Mouse (Mus musculus) limb, embryonic 12.5 days (tissue): ENCODE data around the gene Olfr52. TPM values are rescaled to one million over a fixed set of nuclear protein-coding genes. Genes with fewer than 3 reads are reported as not detected.
"Not testable (repeated sequence)": the region's sequence is repeated elsewhere in the genome, so short reads cannot be mapped to it uniquely, and the experiment has no call there.

Source experiments
- ATAC-seq: fragments of 200-750 bp; cut with Nextera tagmentation; 2 replicates; pipeline ENCODE4 v1.8.0; 2017; ENCODE audit warnings: low read depth, moderate TSS enrichment; ENCODE audit not compliant: insufficient number of reproducible peaks, insufficient read depth, low FRiP score, low TSS enrichment
- H3K27ac ChIP-seq: fragments of 300-500 bp; sonication (generic); 2 replicates; pipeline ENCODE4 v1.5.1; 2016; ENCODE audit warnings: mild to moderate bottlenecking, moderate library complexity
- H3K27me3 ChIP-seq: fragments of 300-500 bp; sonication (generic); 2 replicates; pipeline ENCODE4 v1.6.1; 2016; ENCODE audit warnings: mild to moderate bottlenecking, moderate library complexity
- H3K36me3 ChIP-seq: fragments of 300-500 bp; sonication (generic); 2 replicates; pipeline ENCODE4 v1.6.1; 2016; ENCODE audit warnings: mild to moderate bottlenecking, moderate library complexity
- H3K4me1 ChIP-seq: fragments of 300-500 bp; sonication (generic); replicated peaks from 2 replicates; pipeline ENCODE4 v1.6.1; 2016
- H3K4me2 ChIP-seq: fragments of 300-500 bp; sonication (generic); 2 replicates; pipeline ENCODE4 v1.6.1; 2016; ENCODE audit warnings: mild to moderate bottlenecking, moderate library complexity
- H3K4me3 ChIP-seq: fragments of 300-500 bp; sonication (generic); replicated peaks from 2 replicates; pipeline ENCODE4 v1.5.1; 2016; ENCODE audit warnings: mild to moderate bottlenecking
- H3K9ac ChIP-seq: fragments of 300-500 bp; sonication (generic); replicated peaks from 2 replicates; pipeline ENCODE4 v1.6.1; 2016; ENCODE audit warnings: mild to moderate bottlenecking, moderate library complexity
- H3K9me3 ChIP-seq: fragments of 300-500 bp; sonication (generic); 2 replicates; pipeline ENCODE4 v1.6.1; 2016; ENCODE audit warnings: mild to moderate bottlenecking, moderate library complexity
- WGBS: fragments of 180-500 bp; shearing (Covaris S2); methylation state at CpG from one replicate; pipeline ENCODE4 v1.1.7; 2016; 5-methylcytosine and 5-hydroxymethylcytosine counted together
- polyA plus RNA-seq: library from polyadenylated mRNA; unstranded; fragments of >200 nt; fragmentation: Nextera tagmentation; extraction: Ambion mirVana; gene quantifications from 2 replicates; pipeline ENCODE4 v1.2.1, GENCODE M21; 2016

The Olfr52 gene
- not detected in 2 replicates for polyA plus RNA-seq

DNA sequence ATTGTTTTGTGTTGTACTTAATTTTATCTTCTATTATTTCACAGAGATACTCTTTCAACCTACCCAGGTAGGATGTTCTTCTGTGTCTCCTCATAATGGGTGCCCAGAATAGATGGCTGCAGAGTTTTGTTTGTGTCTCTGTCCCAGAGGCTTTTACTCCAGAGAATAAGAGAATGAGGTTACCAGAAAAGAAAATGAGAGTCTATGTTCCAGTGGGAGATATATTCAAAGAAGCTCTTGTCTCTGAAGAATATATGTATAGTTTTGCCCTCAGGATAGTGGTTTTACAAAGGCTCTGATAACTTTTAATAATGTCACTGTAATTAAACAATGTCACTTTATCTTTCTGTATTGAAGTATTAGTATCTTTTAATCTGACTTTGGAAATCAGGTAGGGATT, at the start of gene Olfr52:
Gene Olfr52, minus strand, starts transcription at position 101 of the 400 bp plus-strand sequence.
- no peak for ATAC-seq
- H3K9me3 ChIP-seq: no peaks in the 10 kb centered on the region

DNA sequence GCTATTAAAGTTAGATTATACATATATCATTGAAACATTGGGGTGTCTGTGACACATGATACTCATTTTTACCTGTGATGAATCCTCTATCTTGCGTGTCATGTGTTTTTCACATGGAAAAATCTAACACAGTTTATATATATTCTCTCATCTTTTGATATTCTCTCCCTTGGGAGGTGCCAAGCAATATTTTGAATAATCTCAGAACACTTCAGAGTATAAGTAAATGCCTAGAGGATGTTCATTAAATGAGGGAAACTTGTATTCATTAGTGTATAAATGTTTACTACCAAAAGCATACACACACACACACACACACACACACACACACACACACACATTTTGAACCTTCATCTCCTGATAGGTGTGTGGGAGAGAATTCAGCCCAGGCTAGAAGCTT, 45.8 kb upstream of the Olfr52 start, which contains the start of gene Olfr1047:
Gene Olfr1047, minus strand, starts transcription at position 101 of the 400 bp plus-strand sequence.
- H3K9me3 ChIP-seq: no peaks in the 10 kb centered on the region
- no peak within 1 kb of the TSS for H3K27ac ChIP-seq
- H3K36me3 ChIP-seq: no peaks in the 10 kb centered on the region
- ATAC-seq: no peak
- H3K9ac ChIP-seq: no peak within 1 kb of the TSS
- 94% methylated on average over 1 of the region's 1 CpGs for WGBS
- no peaks in the 10 kb centered on the region for H3K27me3 ChIP-seq
- no peaks in the 10 kb centered on the region for H3K4me1 ChIP-seq
- no peak within 1 kb of the TSS for H3K4me2 ChIP-seq
- H3K4me3 ChIP-seq: no peak within 1 kb of the TSS

More for the DNA sequence above, at the start of gene Olfr52:
- Histone ChIP-seq H3K27me3 (no peaks in the 10 kb centered on the region), H3K36me3 (no peaks in the 10 kb centered on the region), H3K4me3 (no peak within 1 kb of the TSS), H3K4me2 (no peak within 1 kb of the TSS), H3K4me1 (no peaks in the 10 kb centered on the region), H3K27ac (no peak within 1 kb of the TSS), H3K9ac (no peak within 1 kb of the TSS)

DNA sequence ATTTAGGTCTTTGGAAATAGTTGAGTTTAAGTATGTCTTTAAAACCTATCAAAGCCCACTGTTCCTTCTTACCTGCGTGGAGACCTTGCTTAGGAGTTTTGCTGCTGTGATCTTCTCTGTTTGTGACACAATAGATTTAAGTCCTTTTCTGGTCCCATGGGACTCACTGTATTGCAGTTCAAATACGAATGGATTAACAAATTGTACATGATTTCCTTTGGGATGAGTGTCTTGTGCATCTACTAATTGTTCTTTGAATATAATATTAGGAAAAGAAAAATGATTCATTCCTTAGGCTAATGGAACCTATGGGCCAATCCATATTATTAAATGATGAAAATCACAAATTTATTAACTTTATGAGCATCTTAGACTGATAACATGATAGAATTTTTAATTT, 33.7 kb upstream of the Olfr52 start, which contains the start of gene Olfr1046:
Gene Olfr1046, minus strand, starts transcription at position 101 of the 400 bp plus-strand sequence.
- WGBS: 80% methylated on average over 2 of the region's 2 CpGs
- Histone ChIP-seq H3K4me2 (no peak within 1 kb of the TSS), H3K27ac (no peak within 1 kb of the TSS), H3K4me3 (no peak within 1 kb of the TSS), H3K4me1 (no peaks in the 10 kb centered on the region), H3K36me3 (no peaks in the 10 kb centered on the region), H3K27me3 (no peaks in the 10 kb centered on the region), H3K9me3 (no peaks in the 10 kb centered on the region), H3K9ac (no peak within 1 kb of the TSS)
- no peak for ATAC-seq

DNA sequence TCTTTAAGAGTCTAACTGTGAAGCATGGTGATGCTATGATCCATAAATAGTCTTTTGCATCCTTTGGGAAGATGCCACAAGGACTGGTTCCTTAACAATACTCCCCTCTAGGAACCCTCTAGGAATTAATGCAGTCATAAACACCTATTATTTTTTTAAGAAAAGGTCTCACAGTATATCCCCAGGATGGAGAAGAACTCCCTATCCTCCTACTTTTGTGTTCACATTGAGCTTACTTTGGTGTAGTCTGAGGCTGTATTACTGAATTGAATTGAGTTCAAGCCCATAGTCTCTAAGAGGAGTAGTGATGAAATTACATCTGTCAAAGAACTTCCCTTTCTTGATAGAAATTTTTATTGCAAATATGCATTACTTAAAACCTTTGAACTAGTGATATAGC, 17.4 kb upstream of the Olfr52 start, which contains the start of gene Olfr1045:
Gene Olfr1045, minus strand, starts transcription at position 101 of the 400 bp plus-strand sequence.
- Histone ChIP-seq H3K4me1 (no peaks in the 10 kb centered on the region), H3K4me2 (no peak within 1 kb of the TSS), H3K9ac (no peak within 1 kb of the TSS), H3K9me3 (no peaks in the 10 kb centered on the region), H3K4me3 (no peak within 1 kb of the TSS), H3K27ac (no peak within 1 kb of the TSS), H3K27me3 (no peaks in the 10 kb centered on the region), H3K36me3 (no peaks in the 10 kb centered on the region)
- no peak for ATAC-seq

DNA sequence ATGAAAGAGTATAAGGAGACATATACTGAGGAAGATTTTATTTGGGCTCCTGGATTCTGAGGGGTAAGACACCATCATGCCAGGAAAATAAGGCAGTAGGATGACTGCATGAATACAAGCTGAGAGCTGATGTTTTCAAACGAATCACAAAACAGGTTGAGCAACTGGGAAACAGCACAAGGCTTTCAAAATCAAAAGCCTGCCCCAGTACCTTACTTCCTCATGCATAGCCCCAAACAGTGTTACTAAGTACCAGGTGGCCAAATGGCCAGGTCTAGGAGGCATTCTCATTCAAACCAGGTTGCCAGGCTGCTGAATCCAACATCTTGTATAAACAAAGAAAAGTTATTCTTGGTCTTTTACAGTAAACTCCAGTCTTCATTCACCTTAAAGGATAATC, 10.4 kb upstream of the Olfr52 start:
- H3K9me3 ChIP-seq: no peaks in the 10 kb centered on the region
- H3K4me2 ChIP-seq: no peak overlapping the region
- no peaks in the 10 kb centered on the region for H3K4me1 ChIP-seq
- ATAC-seq: no peak
- no peak overlapping the region for H3K27ac ChIP-seq
- H3K36me3 ChIP-seq: no peaks in the 10 kb centered on the region
- no peak overlapping the region for H3K4me3 ChIP-seq
- H3K27me3 ChIP-seq: no peaks in the 10 kb centered on the region
- WGBS: 55% methylated on average over 1 of the region's 1 CpGs
- no peak overlapping the region for H3K9ac ChIP-seq

DNA sequence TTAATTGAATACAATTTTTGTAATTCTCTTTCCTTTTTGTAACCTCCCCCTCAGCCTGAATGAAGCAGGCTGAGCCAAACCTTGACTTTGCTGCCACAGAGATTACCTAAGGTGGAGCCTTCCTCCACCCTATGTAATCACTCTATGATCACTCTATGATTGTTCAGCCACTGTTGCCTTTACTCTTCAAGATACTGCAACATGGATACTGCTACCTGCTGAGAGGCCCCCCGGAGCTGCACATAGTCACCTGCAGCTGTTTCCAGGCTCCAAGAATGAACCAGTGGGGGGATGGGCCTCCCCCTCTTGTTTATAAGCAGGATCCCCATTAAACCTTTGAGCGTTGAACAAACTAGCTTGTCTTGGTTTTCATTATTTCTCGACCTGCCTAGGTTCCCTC, 5.5 kb downstream of the Olfr52 start:
- no peak overlapping the region for H3K4me3 ChIP-seq
- no peak overlapping the region for H3K4me2 ChIP-seq
- H3K27ac ChIP-seq: no peak overlapping the region
- no peak overlapping the region for H3K9ac ChIP-seq
- no peaks in the 10 kb centered on the region for H3K4me1 ChIP-seq
- H3K9me3 ChIP-seq: no peaks in the 10 kb centered on the region
- WGBS: 67% methylated on average over 3 of the region's 3 CpGs
- no peak for ATAC-seq
- H3K27me3 ChIP-seq: no peaks in the 10 kb centered on the region
- no peaks in the 10 kb centered on the region for H3K36me3 ChIP-seq

DNA sequence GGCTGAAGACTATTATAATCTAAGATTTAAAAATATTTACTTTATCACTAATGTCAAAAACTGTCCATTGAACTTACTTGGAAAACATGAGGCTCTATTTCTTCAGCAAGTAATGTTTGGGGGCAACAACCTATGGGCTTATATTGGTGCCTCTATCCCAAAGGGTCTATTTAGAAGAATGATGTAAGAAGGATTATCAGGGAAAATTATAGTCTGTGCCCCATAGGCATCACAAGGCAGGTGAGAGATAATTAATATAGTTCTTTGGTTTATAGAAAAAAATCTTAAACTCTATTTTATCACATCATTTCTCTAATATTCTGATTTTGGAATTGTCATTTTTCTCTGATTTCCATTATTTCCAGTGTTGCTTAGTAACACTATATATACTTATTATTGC, 7.8 kb downstream of the Olfr52 start, which contains the start of gene Olfr1044:
Gene Olfr1044, minus strand, starts transcription at position 101 of the 400 bp plus-strand sequence.
- Histone ChIP-seq H3K27ac (no peak within 1 kb of the TSS), H3K9me3 (no peaks in the 10 kb centered on the region), H3K27me3 (no peaks in the 10 kb centered on the region), H3K4me3 (no peak within 1 kb of the TSS), H3K36me3 (no peaks in the 10 kb centered on the region), H3K4me1 (no peaks in the 10 kb centered on the region), H3K4me2 (no peak within 1 kb of the TSS), H3K9ac (no peak within 1 kb of the TSS)
- no peak for ATAC-seq

DNA sequence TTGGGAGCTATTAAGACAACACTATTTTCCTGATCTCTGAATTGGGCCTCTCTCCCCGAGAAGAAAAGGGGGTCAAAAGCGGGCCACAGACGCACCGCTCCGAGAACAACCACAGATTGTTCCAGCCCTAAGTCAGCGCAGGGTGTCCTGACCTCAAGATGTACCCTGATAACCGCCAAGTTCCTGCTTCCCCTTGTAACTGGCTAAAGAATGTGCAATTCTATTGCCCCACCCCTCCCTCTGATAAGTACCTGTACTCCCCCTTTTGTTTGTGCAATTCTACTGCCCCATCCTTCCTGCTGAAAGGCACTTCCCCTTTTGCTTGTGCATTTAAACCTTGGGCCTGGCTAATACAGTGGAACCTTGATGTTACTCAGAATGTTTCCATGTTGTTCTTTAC, 10.1 kb downstream of the Olfr52 start:
- not testable (repeated sequence) for H3K4me3 ChIP-seq, ATAC-seq, H3K36me3 ChIP-seq, H3K27ac ChIP-seq, H3K4me1 ChIP-seq, H3K9me3 ChIP-seq, H3K9ac ChIP-seq, H3K27me3 ChIP-seq, H3K4me2 ChIP-seq
- WGBS: 89% methylated on average over 7 of the region's 7 CpGs

DNA sequence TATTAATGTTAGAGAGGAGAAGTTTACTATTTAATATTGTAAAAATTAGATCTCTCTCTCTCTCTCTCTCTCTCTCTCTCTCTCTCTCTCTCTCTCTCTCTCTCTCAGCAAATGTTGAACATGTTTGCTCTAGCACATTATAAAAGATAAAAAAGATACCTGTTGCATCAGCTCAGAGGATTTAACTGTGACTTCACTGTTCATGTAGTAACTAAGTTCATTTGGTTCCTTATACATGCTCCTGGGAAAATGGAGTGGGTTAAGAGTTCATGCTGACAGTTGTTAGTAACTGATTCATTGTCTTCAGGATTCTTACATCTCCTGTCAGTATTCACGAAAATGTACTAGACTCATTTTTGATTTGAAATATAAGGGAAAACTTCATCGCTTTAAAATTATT, 18.1 kb downstream of the Olfr52 start, which contains the start of gene Olfr1043:
Gene Olfr1043, minus strand, starts transcription at position 101 of the 400 bp plus-strand sequence.
- H3K4me2 ChIP-seq: no peak within 1 kb of the TSS
- no peaks in the 10 kb centered on the region for H3K27me3 ChIP-seq
- no peak for ATAC-seq
- H3K27ac ChIP-seq: no peak within 1 kb of the TSS
- H3K36me3 ChIP-seq: no peaks in the 10 kb centered on the region
- no peak within 1 kb of the TSS for H3K4me3 ChIP-seq
- H3K4me1 ChIP-seq: no peaks in the 10 kb centered on the region
- H3K9me3 ChIP-seq: no peaks in the 10 kb centered on the region
- no peak within 1 kb of the TSS for H3K9ac ChIP-seq
- WGBS: 86% methylated on average over 2 of the region's 2 CpGs

DNA sequence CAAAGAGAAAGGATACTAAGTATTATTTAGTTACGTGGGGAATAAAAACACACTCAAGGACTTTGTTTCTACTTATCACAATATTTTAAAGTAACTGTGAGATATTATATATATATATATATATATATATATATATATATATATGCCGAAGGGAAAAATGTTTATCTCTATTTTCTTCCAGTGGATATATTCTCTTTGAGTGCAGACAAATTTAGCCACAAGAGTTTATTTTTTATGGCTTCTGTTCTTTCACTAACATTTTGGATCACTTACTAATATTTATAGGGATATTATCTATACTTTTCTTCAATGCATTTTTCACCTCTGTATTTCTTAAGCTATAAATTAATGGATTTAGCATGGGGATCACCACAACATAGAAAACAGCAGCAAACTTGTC, 23.7 kb downstream of the Olfr52 start, which contains the start of gene Olfr1042:
Gene Olfr1042, minus strand, starts transcription at position 101 of the 400 bp plus-strand sequence.
- WGBS: 94% methylated on average over 2 of the region's 2 CpGs
- Histone ChIP-seq H3K27me3 (no peaks in the 10 kb centered on the region), H3K36me3 (no peaks in the 10 kb centered on the region), H3K9me3 (no peaks in the 10 kb centered on the region), H3K4me1 (no peaks in the 10 kb centered on the region), H3K27ac (no peak within 1 kb of the TSS), H3K9ac (no peak within 1 kb of the TSS), H3K4me2 (no peak within 1 kb of the TSS), H3K4me3 (no peak within 1 kb of the TSS)
- no peak for ATAC-seq

DNA sequence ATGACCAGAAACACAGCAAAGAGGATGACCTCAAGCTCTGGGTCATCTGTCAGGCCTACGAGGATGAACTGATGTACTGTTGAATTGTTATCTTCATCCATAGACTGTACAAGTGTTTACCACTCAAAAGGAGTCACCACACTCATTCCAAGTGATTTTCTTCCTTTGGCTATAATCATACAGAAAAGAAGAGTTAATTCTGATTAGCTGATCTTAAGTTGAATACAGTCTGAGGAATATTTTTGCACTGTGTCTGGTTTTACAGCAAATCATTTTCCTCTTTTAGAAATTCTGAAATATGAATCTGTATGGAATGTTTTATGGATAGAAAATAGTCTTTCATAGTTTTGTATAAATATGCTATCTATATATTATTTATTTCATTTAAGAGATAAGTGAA, 38.9 kb downstream of the Olfr52 start, which contains the start of gene Olfr1040:
Gene Olfr1040, minus strand, starts transcription at position 101 of the 400 bp plus-strand sequence.
- no peak for ATAC-seq
- H3K9ac ChIP-seq: no peak within 1 kb of the TSS
- H3K4me1 ChIP-seq: no peaks in the 10 kb centered on the region
- no peaks in the 10 kb centered on the region for H3K36me3 ChIP-seq
- no peak within 1 kb of the TSS for H3K4me2 ChIP-seq
- no peak within 1 kb of the TSS for H3K4me3 ChIP-seq
- H3K27me3 ChIP-seq: no peaks in the 10 kb centered on the region
- no peak within 1 kb of the TSS for H3K27ac ChIP-seq
- 95% methylated on average over 1 of the region's 1 CpGs for WGBS
- H3K9me3 ChIP-seq: no peaks in the 10 kb centered on the region

DNA sequence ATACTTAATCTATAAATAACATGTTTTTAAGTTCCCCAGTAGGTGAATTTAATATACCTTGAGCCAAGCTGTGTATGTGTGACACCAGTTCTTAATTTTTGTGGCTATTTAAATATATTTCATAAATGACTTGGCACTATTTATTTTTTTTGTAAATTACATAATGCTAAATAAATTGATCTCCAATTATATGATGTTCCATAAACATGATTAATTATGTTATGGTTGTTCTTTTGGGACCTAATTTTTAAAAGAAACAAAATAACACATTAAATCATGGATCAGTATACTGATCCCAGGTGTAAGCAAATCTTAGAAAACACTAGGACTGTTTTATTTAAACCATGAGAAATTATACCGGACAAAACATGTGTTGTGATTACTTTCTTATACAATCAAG, 49.7 kb downstream of the Olfr52 start, which contains the start of gene Olfr1039:
Gene Olfr1039, minus strand, starts transcription at position 101 of the 400 bp plus-strand sequence.
- ATAC-seq: no peak
- H3K27me3 ChIP-seq: no peaks in the 10 kb centered on the region
- H3K4me1 ChIP-seq: no peaks in the 10 kb centered on the region
- H3K27ac ChIP-seq: no peak within 1 kb of the TSS
- H3K4me2 ChIP-seq: no peak within 1 kb of the TSS
- no peak within 1 kb of the TSS for H3K9ac ChIP-seq
- H3K9me3 ChIP-seq: no peaks in the 10 kb centered on the region
- no peak within 1 kb of the TSS for H3K4me3 ChIP-seq
- 93% methylated on average over 1 of the region's 1 CpGs for WGBS
- H3K36me3 ChIP-seq: no peaks in the 10 kb centered on the region
